Mouse (Mus musculus) small intestine, adult 2 months (tissue): ENCODE data around the gene Trpm3.

Experiments used
- CTCF ChIP-seq: fragments of 200-500 bp; IDR thresholded peaks from 2 replicates; pipeline ENCODE4 v1.5.1; 2012; ENCODE audit warnings: low read depth, mild to moderate bottlenecking, control low read depth, inconsistent platforms, low read length, moderate library complexity, mixed read lengths; ENCODE audit not compliant: insufficient replicate concordance, insufficient read length; ENCODE audit errors: extremely low read depth
- POLR2A ChIP-seq: fragments of 200-500 bp; IDR thresholded peaks from 2 replicates; pipeline ENCODE4 v1.6.1; 2012; ENCODE audit warnings: low read depth, mild to moderate bottlenecking, control low read depth, inconsistent platforms, low read length, moderate library complexity

GRCm38 (mm10) chr19:22456935-22457334, 318.1 kb downstream of the Trpm3 start:
- TF ChIP-seq CTCF (no peak), POLR2A (no peak)
